In the genomic region with DNA sequence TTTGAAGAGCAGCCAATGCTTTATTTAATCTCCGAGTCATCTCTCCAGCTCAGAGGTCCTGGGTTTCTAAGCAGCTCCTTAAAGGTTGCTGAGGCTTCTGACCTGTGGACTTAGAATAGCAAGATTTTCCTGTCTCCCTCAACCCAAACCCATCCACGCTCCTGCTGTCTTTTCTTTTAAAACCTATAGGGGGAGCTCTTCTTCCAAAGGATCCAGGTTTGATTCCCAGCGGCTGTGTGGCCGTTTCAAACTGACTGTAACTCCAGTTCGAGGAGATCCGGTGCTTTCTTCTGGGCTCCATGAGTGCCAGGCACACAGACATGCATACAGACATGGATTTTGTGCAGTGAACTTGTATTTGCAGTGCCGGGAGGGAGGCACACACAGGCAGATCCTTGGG, we compare ENCODE assay signal across 12 mouse cellular contexts. TPM values are rescaled to one million over a fixed set of nuclear protein-coding genes. Genes with fewer than 3 reads are reported as not detected.
DNase-seq lines count a peak whose midpoint lies in the region; ATAC-seq and TF ChIP-seq lines count a peak whose summit lies in the region.
"Had no signal": no experiment of that assay in that cellular context is flagged by ENCODE, and none has a peak within 500 bp of the region (broad histone marks: within the 10 kb centered on the region; RNA-seq: fewer than 3 reads in every experiment).

No protein-coding gene starts in this region.

- peaks cover 7% of the 10 kb centered on the region for H3K4me1 ChIP-seq in heart, embryonic 12.5 days (replicated peaks)
- H3K4me1 ChIP-seq in liver, embryonic 14.5 days (replicated peaks; ENCODE audit: control insufficient read depth in 2 of 2, insufficient read depth in 2 of 2, low read length in 1 of 2): peaks cover 0 to 3% of the 10 kb centered on the region in 2 experiments; a peak in 1 of 4 replicates
- no peaks in the 10 kb centered on the region for H3K4me1 ChIP-seq in liver, embryonic 12.5 days
- peaks cover 9% of the 10 kb centered on the region for H3K4me1 ChIP-seq in forebrain, embryonic 15.5 days

- no peak for ATAC-seq in heart, embryonic 12.5 days (ENCODE audit: insufficient number of reproducible peaks, low FRiP score)
- ATAC-seq in liver, embryonic 14.5 days (ENCODE audit: insufficient read depth): no peak
- ATAC-seq in liver, embryonic 12.5 days: no peak
- ATAC-seq in forebrain, embryonic 15.5 days (replicated peaks): no peak
- ATAC-seq: forebrain, embryonic 13.5 days had no signal

- peaks cover 67% of the 10 kb centered on the region for H3K36me3 ChIP-seq in heart, embryonic 12.5 days
- no peaks in the 10 kb centered on the region for H3K36me3 ChIP-seq in liver, embryonic 14.5 days (replicated peaks; ENCODE audit: control insufficient read depth, insufficient read depth, low read depth)
- peaks cover 14% of the 10 kb centered on the region for H3K36me3 ChIP-seq in liver, embryonic 12.5 days
- peaks cover 41% of the 10 kb centered on the region for H3K36me3 ChIP-seq in forebrain, embryonic 15.5 days

- H3K9me3 ChIP-seq in heart, embryonic 12.5 days (replicated peaks): no peaks in the 10 kb centered on the region
- no peaks in the 10 kb centered on the region for H3K9me3 ChIP-seq in liver, embryonic 14.5 days (ENCODE audit: control insufficient read depth, low read length)
- no peaks in the 10 kb centered on the region for H3K9me3 ChIP-seq in liver, embryonic 12.5 days (replicated peaks)
- no peaks in the 10 kb centered on the region for H3K9me3 ChIP-seq in forebrain, embryonic 15.5 days
- H3K9me3 ChIP-seq: forebrain, embryonic 13.5 days had no signal

- H3K27ac ChIP-seq in heart, embryonic 12.5 days (ENCODE audit: poor library complexity, severe bottlenecking): no peak overlapping the region
- H3K27ac ChIP-seq in liver, embryonic 14.5 days: no peak overlapping the region
- H3K27ac ChIP-seq in liver, embryonic 12.5 days: no peak overlapping the region
- no peak overlapping the region for H3K27ac ChIP-seq in forebrain, embryonic 15.5 days (replicated peaks)
- H3K27ac ChIP-seq: forebrain, embryonic 13.5 days had no signal

- H3K27me3 ChIP-seq in heart, embryonic 12.5 days (replicated peaks): no peaks in the 10 kb centered on the region
- H3K27me3 ChIP-seq in liver, embryonic 14.5 days (ENCODE audit: control insufficient read depth, insufficient read depth, low read length): no peaks in the 10 kb centered on the region
- H3K27me3 ChIP-seq in liver, embryonic 12.5 days (replicated peaks): no peaks in the 10 kb centered on the region
- no peaks in the 10 kb centered on the region for H3K27me3 ChIP-seq in forebrain, embryonic 15.5 days

- peak; percentile 76 for DNase-seq in heart, adult 11 months
- DNase-seq in liver, embryonic 14.5 days (ENCODE audit: low read depth in 3 of 3, low spot score in 3 of 3): no peak
- DNase-seq in ES-CJ7 (ENCODE audit: low read depth, low spot score): peak; percentile 64
- DNase-seq in naive thymus-derived CD4-positive, alpha-beta T cell, adult 2 months (ENCODE audit: low read depth): peak; percentile 26
- DNase-seq in left cerebral cortex, adult 18-20 months (ENCODE audit: low spot score in 2 of 2): no peak
- DNase-seq: lung, postnatal 4 days had no signal

- no peak overlapping the region for H3K4me2 ChIP-seq in heart, embryonic 12.5 days
- no peak overlapping the region for H3K4me2 ChIP-seq in liver, embryonic 14.5 days (ENCODE audit: low read depth)
- H3K4me2 ChIP-seq in liver, embryonic 12.5 days: no peak overlapping the region
- H3K4me2 ChIP-seq in forebrain, embryonic 15.5 days (replicated peaks): no peak overlapping the region
- H3K4me2 ChIP-seq: forebrain, embryonic 13.5 days had no signal

- 69% methylated on average over 7 of the region's 7 CpGs for WGBS in heart, embryonic 12.5 days
- WGBS in liver, embryonic 14.5 days (ENCODE audit: insufficient replicate concordance): 64% methylated on average over 7 of the region's 7 CpGs
- WGBS in liver, embryonic 12.5 days (ENCODE audit: insufficient replicate concordance): 54% methylated on average over 7 of the region's 7 CpGs
- 66% methylated on average over 7 of the region's 7 CpGs for WGBS in forebrain, embryonic 15.5 days

- TF ChIP-seq CTCF in liver, embryonic 14.5 days (IDR thresholded peaks at IDR 0.05; ENCODE audit: low read depth): peak; percentile 56

- no peak overlapping the region for H3K4me3 ChIP-seq in heart, embryonic 12.5 days
- no peak overlapping the region for H3K4me3 ChIP-seq in liver, embryonic 14.5 days (ENCODE audit: insufficient read depth in 1 of 2, low read depth in 2 of 2, low read length in 2 of 2)
- H3K4me3 ChIP-seq in liver, embryonic 12.5 days: no peak overlapping the region
- H3K4me3 ChIP-seq in forebrain, embryonic 15.5 days: no peak overlapping the region
- H3K4me3 ChIP-seq: forebrain, embryonic 13.5 days had no signal

- H3K9ac ChIP-seq in heart, embryonic 12.5 days: no peak overlapping the region
- H3K9ac ChIP-seq in liver, embryonic 14.5 days (replicated peaks): no peak overlapping the region
- H3K9ac ChIP-seq in liver, embryonic 12.5 days: no peak overlapping the region
- no peak overlapping the region for H3K9ac ChIP-seq in forebrain, embryonic 15.5 days (replicated peaks)
- H3K9ac ChIP-seq: forebrain, embryonic 13.5 days had no signal

- TF ChIP-seq EP300 in liver, embryonic 14.5 days (IDR thresholded peaks at IDR 0.05; ENCODE audit: low read depth): no peak

RNA-seq across cellular contexts. Expression of a gene that starts 40.7 kb away (rescaled TPM):
- polyA plus RNA-seq in heart, embryonic 12.5 days (2016; fragmentation: Nextera tagmentation; extraction: Ambion mirVana): 64.6 and 68.1 TPM in 2 replicates
- 15.7 and 20.7 TPM in 2 replicates for polyA plus RNA-seq in liver, embryonic 14.5 days (2012; rRNA removed)
- 46.5 and 47.5 TPM in 2 replicates for polyA plus RNA-seq in liver, embryonic 14.5 days (2014; fragmentation: Nextera tagmentation; extraction: Ambion mirVana)
- polyA plus RNA-seq in liver, embryonic 12.5 days (2016; fragmentation: Nextera tagmentation; extraction: Ambion mirVana): 66.2 and 70.4 TPM in 2 replicates
- 10 to 100 TPM; 30.0 to 33.6 TPM for total RNA-seq in left cerebral cortex, adult 18-20 months (2021)
- polyA plus RNA-seq in forebrain, embryonic 15.5 days (2015; fragmentation: Nextera tagmentation; extraction: Ambion mirVana): 73.7 and 75.9 TPM in 2 replicates

RNA-seq across cellular contexts. Expression of a gene that starts 57.2 kb away (rescaled TPM):
- 1.8 and 2.0 TPM in 2 replicates for polyA plus RNA-seq in heart, embryonic 12.5 days (2016; fragmentation: Nextera tagmentation; extraction: Ambion mirVana)
- 0.41 and 0.44 TPM in 2 replicates for polyA plus RNA-seq in liver, embryonic 14.5 days (2012; rRNA removed)
- polyA plus RNA-seq in liver, embryonic 14.5 days (2014; fragmentation: Nextera tagmentation; extraction: Ambion mirVana): 0.14 and 0.18 TPM in 2 replicates
- polyA plus RNA-seq in liver, embryonic 12.5 days (2016; fragmentation: Nextera tagmentation; extraction: Ambion mirVana): 0.48 and 0.56 TPM in 2 replicates
- total RNA-seq in left cerebral cortex, adult 18-20 months (2021): 1 to 10 TPM; 1.7 to 2.8 TPM
- 0.33 and 0.39 TPM in 2 replicates for polyA plus RNA-seq in forebrain, embryonic 15.5 days (2015; fragmentation: Nextera tagmentation; extraction: Ambion mirVana)
- total RNA-seq: common myeloid progenitor, adult 5-6 weeks; hematopoietic stem cell, adult 5-6 weeks had no signal

Comparison
In these comparisons a context has a peak if more than half of its experiments do, and no peak if none do; other contexts are left out.
1. DNase-seq: peak in heart, adult 11 months (single experiment), ES-CJ7 (single experiment) and naive thymus-derived CD4-positive, alpha-beta T cell, adult 2 months (single experiment); none in liver, embryonic 14.5 days (0 of 3) and left cerebral cortex, adult 18-20 months (0 of 2).